Mouse (Mus musculus): ENCODE measurements around the gene Pcgf2. TPM values are rescaled to one million over a fixed set of nuclear protein-coding genes. Genes with fewer than 3 reads are reported as not detected.
"Not testable (repeated sequence)": the region's sequence is repeated elsewhere in the genome, so short reads cannot be mapped to it uniquely, and the experiment has no call there.

Gene Pcgf2
- polyA plus RNA-seq, 1 experiment from 2014 or later: 18.9 TPM

DNA sequence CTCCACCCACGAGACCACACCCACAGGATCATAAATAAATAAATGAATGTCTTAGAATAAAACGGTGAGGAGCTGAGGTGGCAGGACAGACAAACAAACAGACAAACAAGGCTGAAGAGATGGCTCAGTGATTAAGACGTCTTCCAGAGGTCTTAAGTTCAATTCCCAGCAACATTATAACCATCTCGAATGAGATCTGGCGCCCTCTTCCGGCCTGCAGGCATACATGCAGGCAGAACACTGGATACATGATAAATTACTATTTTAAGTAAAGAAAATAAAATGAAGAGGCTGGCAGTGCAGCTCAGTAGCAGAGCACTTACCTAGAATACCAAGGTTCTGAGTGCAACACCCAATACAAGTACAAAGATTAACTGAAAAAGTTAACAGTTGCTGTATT is 38.4 kb upstream of the Pcgf2 start:
- ATAC-seq (ENCODE audit: low FRiP score, low read depth): no peak
- Histone ChIP-seq H3K4me2 (no peak overlapping the region), H3K9ac (no peak overlapping the region), H3K36me3 (no peaks in the 10 kb centered on the region), H3K27ac (replicated peaks) (no peak overlapping the region), H3K9me3 (no peaks in the 10 kb centered on the region), H3K4me3 (no peak overlapping the region), H3K4me1 (replicated peaks) (peaks cover 44% of the 10 kb centered on the region), H3K27me3 (no peaks in the 10 kb centered on the region)
- 66% methylated on average over 6 of the region's 6 CpGs for WGBS

DNA sequence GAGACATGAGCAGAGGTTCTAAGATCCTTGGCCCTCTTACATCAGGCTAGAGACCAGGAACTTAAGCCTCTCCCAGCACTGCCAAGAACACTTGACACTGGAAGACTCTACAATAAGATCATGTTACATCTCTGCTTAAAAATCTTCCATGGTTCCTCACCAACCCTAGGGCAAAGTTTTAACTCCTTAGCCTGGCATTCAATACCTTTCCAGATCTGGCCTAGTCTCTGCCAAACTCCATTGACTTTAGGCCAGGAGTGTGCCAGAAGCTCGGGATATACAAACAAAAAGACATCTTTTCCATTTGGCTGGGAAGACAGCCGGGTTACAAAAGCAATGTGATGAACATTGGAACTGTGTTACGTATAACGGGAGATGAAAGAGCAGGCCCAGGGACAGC is 37.3 kb upstream of the Pcgf2 start:
- Histone ChIP-seq H3K9me3 (no peaks in the 10 kb centered on the region), H3K4me2 (no peak overlapping the region), H3K9ac (no peak overlapping the region), H3K4me3 (no peak overlapping the region), H3K27me3 (no peaks in the 10 kb centered on the region), H3K36me3 (peaks cover 2% of the 10 kb centered on the region; the same call in 1 of the 2 replicates), H3K4me1 (replicated peaks) (peaks cover 33% of the 10 kb centered on the region), H3K27ac (replicated peaks) (no peak overlapping the region)
- ATAC-seq (ENCODE audit: low FRiP score, low read depth): no peak
- 65% methylated on average over 4 of the region's 4 CpGs for WGBS

DNA sequence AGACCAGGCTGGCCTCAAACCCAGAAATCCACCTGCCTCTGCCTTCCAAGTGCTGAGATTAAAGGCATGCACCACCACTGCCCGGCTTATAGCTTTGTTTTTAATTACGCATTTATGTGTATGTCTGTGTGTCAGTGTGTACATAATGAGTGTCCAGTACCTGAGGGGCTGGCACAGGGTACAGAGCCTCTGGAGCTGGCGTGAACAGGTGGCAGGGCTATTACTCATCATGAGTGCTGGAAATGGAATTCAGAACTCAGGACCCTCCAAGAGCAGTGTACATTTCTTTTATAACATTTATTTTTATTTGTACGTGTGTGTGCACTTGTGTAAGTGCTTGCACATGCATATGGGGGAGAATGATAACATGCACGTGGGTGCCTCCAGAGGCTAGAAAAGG is 36.3 kb upstream of the Pcgf2 start:
- Histone ChIP-seq H3K4me1 (replicated peaks) (peaks cover 24% of the 10 kb centered on the region), H3K9ac (no peak overlapping the region), H3K4me3 (no peak overlapping the region), H3K36me3 (peaks cover 11% of the 10 kb centered on the region), H3K9me3 (no peaks in the 10 kb centered on the region), H3K4me2 (no peak overlapping the region), H3K27me3 (no peaks in the 10 kb centered on the region), H3K27ac (replicated peaks) (no peak overlapping the region)
- no peak for ATAC-seq (ENCODE audit: low FRiP score, low read depth)
- WGBS: 89% methylated on average over 5 of the region's 5 CpGs

DNA sequence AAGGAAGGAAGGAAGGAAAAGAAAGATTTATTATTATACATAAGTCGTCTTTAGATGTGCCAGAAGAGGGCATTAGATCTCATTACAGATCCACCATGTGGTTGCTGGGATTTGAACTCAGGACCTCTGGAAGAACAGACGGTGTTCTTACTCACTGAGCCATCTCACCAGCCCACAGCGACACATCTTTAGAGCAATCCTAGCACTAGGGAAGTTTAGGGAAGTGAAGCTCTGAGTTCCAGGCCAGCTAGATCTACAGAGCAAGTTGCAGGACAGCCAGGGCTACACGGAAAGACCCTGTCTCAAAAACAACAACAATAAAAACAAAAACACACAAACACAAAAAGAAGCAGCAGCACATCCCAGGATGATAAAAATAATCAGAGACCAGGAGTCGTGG is 34.5 kb upstream of the Pcgf2 start:
- not testable (repeated sequence) for H3K9ac ChIP-seq; H3K27ac ChIP-seq (replicated peaks); H3K27me3 ChIP-seq; H3K9me3 ChIP-seq; ATAC-seq (ENCODE audit: low FRiP score, low read depth); H3K4me3 ChIP-seq; H3K4me2 ChIP-seq
- H3K4me1 ChIP-seq (replicated peaks): peaks cover 12% of the 10 kb centered on the region
- H3K36me3 ChIP-seq: peaks cover 26% of the 10 kb centered on the region
- 88% methylated on average over 5 of the region's 5 CpGs for WGBS

DNA sequence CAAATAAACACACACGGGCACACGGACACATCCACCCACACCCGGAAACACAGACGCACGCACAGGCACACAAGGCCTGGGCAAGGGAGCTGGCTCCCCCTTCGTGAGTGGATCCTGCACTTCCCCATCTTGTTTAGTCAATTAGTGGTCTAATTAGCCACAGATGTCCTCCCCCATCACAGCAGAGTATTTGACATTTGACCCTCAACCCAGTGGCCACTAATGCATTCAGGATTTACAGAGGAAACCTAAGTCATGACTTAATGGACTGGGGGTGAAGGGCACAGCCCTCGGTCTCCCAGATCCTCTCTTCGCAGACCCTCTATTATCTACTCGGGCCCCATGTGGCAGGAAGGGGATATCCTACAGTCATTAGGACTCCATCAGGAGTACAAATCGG is 33.4 kb upstream of the Pcgf2 start:
- Histone ChIP-seq H3K9me3 (no peaks in the 10 kb centered on the region), H3K27me3 (no peaks in the 10 kb centered on the region), H3K4me2 (no peak overlapping the region), H3K4me3 (no peak overlapping the region), H3K27ac (replicated peaks) (no peak overlapping the region), H3K36me3 (peaks cover 36% of the 10 kb centered on the region), H3K4me1 (replicated peaks) (peaks cover 12% of the 10 kb centered on the region; the same call in 1 of the 2 replicates), H3K9ac (no peak overlapping the region)
- no peak for ATAC-seq (ENCODE audit: low FRiP score, low read depth)
- 61% methylated on average over 10 of the region's 10 CpGs for WGBS

DNA sequence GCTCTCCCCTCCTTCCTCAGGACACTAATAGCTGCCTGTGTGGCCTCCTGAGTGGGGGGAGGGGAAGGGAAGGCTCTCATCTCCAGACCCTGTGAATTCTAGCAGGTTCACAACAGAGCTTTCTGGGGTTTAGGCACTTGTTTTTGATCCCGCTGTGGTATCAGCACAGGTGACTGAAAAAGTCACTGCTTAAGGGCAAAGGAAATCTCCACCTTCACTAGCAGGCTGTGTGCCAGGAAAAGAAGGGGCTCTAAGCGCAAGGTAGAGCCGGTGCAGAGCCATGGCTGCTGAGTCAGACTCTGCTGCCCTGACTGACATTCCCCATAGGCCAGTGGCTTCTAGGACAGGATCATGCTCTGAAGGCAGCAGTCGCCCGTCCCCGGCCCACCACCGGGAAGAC is 28.4 kb upstream of the Pcgf2 start:
- Histone ChIP-seq H3K9me3 (no peaks in the 10 kb centered on the region), H3K4me2 (no peak overlapping the region), H3K4me1 (replicated peaks) (no peaks in the 10 kb centered on the region; the same call in 1 of the 2 replicates), H3K9ac (no peak overlapping the region), H3K36me3 (peaks cover 82% of the 10 kb centered on the region), H3K27me3 (no peaks in the 10 kb centered on the region), H3K4me3 (no peak overlapping the region), H3K27ac (replicated peaks) (no peak overlapping the region)
- WGBS: 88% methylated on average over 7 of the region's 7 CpGs
- no peak for ATAC-seq (ENCODE audit: low FRiP score, low read depth)

DNA sequence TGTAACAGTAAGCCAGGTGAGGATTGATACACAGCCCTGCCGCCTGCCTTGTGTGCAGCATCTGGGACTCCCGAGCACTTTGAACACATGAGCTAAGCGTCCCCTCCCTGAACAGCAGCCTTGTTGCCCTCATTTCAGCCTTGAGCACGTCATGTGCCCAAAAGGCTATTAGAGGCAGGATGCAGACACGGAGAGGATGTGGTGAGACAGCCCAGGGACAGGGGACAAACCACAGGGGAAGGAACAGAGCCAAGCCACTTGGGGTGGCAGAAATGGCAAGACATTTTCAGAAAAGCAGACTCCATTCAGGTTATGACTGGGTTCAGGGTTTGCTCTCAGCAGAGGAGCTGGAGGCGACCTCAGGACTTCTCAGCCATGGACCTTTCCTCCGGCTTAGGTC is 28.0 kb upstream of the Pcgf2 start:
- 88% methylated on average over 7 of the region's 7 CpGs for WGBS

DNA sequence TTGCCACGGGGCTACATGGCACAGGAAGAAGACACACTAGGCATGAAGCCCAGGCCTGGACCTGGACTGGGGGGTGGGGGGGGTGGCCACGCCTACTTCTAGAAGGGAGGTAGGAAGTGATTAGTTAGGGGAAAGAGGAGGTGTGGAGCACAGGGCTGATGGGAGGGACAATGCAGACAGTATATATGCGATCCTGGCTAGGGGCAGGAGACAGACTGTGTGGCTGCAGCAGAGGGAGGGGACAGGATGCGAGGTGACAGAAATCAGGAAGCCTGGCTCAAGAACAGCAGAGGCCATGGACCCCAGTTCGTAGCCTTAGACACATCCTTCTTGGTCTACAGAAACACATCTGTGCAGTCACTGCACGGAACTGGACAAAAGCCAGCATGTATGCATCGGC is 23.4 kb upstream of the Pcgf2 start:
- Histone ChIP-seq H3K27ac (replicated peaks) (no peak overlapping the region), H3K9me3 (no peaks in the 10 kb centered on the region), H3K4me1 (replicated peaks) (no peaks in the 10 kb centered on the region), H3K36me3 (peaks cover 94% of the 10 kb centered on the region), H3K27me3 (no peaks in the 10 kb centered on the region), H3K4me2 (no peak overlapping the region), H3K9ac (no peak overlapping the region), H3K4me3 (no peak overlapping the region)
- no peak for ATAC-seq (ENCODE audit: low FRiP score, low read depth)
- WGBS: 89% methylated on average over 7 of the region's 7 CpGs

More for the DNA sequence above, 28.0 kb upstream of the Pcgf2 start:
- Histone ChIP-seq H3K27me3 (no peaks in the 10 kb centered on the region), H3K4me3 (no peak overlapping the region), H3K4me1 (replicated peaks) (no peaks in the 10 kb centered on the region), H3K9ac (no peak overlapping the region), H3K9me3 (no peaks in the 10 kb centered on the region), H3K36me3 (peaks cover 86% of the 10 kb centered on the region), H3K4me2 (no peak overlapping the region), H3K27ac (replicated peaks) (no peak overlapping the region)
- no peak for ATAC-seq (ENCODE audit: low FRiP score, low read depth)

DNA sequence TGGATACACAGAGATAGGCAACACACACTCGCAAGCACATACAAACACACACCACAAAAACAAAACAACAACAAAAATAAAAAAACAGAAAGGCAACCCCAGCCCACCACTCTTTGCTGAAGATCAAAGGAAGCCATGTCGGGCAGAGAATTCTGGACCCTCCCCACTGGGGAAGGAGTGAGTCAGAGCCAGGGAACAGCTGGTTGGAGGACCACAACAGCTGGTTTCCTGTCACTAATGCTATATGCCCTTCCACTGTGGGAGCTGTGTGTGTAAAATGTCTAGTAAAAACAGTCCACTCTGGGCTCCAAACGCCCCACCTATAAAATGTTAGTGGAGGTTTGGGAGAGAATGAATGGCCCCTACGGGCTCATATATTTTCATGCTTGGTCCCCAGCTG is 21.0 kb upstream of the Pcgf2 start:
- Histone ChIP-seq H3K4me1 (replicated peaks) (no peaks in the 10 kb centered on the region), H3K27me3 (no peaks in the 10 kb centered on the region), H3K9me3 (no peaks in the 10 kb centered on the region), H3K4me2 (no peak overlapping the region), H3K27ac (replicated peaks) (no peak overlapping the region), H3K36me3 (peaks cover 90% of the 10 kb centered on the region), H3K9ac (no peak overlapping the region), H3K4me3 (no peak overlapping the region)
- no peak for ATAC-seq (ENCODE audit: low FRiP score, low read depth)
- 94% methylated on average over 4 of the region's 4 CpGs for WGBS

DNA sequence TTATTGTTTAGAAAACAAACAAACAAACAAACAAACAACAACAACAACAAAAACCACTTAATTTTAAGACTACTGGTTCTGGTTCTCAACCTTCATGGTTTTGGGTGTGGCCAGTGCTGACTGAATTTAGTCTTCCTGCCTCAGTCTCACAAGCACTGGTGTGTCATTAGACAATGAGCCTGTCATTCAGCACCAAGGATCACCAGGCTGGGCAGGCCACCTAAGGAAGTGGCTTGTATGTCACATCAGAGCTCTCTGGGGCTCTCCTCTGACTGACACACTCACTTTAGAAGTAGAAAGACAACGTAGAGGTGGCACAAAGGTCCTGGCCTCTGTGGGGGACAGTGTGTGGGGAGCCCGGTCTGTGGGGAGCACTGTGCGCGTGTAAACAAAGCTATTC is 18.7 kb upstream of the Pcgf2 start:
- WGBS: 88% methylated on average over 4 of the region's 4 CpGs
- Histone ChIP-seq H3K36me3 (peaks cover 72% of the 10 kb centered on the region), H3K9ac (no peak overlapping the region)

DNA sequence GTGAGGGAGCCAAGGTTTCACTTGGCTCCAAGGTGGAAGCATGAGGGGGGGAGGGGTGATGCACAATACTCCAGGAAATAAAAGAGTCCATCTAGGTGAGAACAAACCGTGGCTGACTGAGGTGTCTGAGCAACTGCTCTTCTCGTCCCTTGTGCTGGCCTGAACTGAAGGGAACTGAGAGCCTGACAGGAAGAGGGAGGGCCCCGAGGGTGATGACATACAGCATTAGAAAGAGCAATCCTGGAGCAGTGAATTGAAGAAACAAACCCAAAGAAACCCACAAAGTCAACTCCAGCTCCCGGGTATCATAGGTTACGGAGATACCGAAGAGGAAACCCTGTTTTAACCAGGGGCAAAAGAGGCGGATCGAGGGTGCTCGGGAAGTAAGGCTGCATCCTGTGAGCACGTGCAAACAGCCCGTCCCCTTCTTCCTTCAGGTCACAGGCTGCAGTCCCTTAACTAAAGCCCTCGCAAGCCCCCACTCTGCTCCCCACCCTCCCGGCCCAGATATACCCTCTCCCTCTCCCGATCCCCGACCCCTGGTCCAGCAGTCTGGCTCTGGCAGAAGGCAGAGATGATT is 18.1 kb upstream of the Pcgf2 start:
- no peaks in the 10 kb centered on the region for H3K9me3 ChIP-seq
- H3K36me3 ChIP-seq: peaks cover 72% of the 10 kb centered on the region
- ATAC-seq (ENCODE audit: low FRiP score, low read depth): no peak
- no peaks in the 10 kb centered on the region for H3K4me1 ChIP-seq (replicated peaks)
- no peak overlapping the region for H3K4me3 ChIP-seq
- H3K27me3 ChIP-seq: no peaks in the 10 kb centered on the region
- no peak overlapping the region for H3K9ac ChIP-seq
- no peak overlapping the region for H3K27ac ChIP-seq (replicated peaks)
- 87% methylated on average over 15 of the region's 15 CpGs for WGBS
- H3K4me2 ChIP-seq: no peak overlapping the region

More for the DNA sequence above, 18.7 kb upstream of the Pcgf2 start:
- no peak overlapping the region for H3K4me2 ChIP-seq
- H3K9me3 ChIP-seq: no peaks in the 10 kb centered on the region
- H3K4me3 ChIP-seq: no peak overlapping the region
- no peaks in the 10 kb centered on the region for H3K4me1 ChIP-seq (replicated peaks)
- H3K27me3 ChIP-seq: no peaks in the 10 kb centered on the region
- no peak overlapping the region for H3K27ac ChIP-seq (replicated peaks)
- ATAC-seq (ENCODE audit: low FRiP score, low read depth): no peak

DNA sequence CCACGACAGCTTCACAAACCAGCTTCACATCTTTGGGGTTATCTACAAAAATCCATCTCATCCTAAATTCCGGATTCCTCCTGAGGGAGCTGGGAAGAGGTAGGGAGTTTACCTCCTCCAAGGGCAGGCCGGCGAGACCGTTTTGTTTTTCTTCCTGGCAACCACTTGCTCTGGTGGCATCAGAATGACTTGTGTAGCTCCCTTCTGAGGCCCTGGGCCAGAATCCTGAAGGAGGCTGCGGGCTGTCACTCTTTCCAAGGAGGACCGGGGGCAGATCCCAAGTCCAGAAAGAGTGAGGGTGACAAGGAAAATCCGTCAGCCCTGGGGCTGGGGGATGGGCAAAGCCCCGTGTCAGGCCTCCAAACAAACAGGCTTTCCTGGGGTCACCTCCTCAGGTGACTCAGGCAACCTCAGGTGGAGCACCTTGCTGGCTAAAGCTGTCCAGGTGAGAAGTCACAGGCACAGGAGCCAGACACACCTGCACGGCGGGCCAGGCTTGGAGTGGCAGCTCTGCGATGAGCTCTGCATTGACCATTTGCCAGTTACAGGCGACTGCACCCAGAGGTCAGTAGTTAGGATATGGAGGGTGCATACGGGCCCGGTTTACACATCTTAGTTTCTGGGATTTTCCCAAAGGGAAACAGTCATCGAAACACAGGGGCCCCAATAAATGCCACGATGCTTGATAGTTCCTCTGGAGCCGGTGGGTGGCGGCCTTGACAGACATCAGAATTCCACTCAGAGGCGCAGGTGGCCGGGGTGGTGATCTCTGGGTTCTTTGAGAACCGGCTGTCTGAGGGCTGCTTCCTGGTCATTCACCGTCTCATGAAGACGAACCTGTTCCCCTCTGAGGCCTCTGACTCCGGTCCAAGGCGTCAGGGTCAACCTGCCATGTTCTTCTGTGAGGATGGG is 17.3 kb upstream of the Pcgf2 start:
- Histone ChIP-seq H3K27me3 (no peaks in the 10 kb centered on the region), H3K4me3 (no peak overlapping the region), H3K27ac (replicated peaks) (no peak overlapping the region), H3K36me3 (peaks cover 73% of the 10 kb centered on the region), H3K4me2 (no peak overlapping the region), H3K4me1 (replicated peaks) (no peaks in the 10 kb centered on the region), H3K9ac (no peak overlapping the region), H3K9me3 (no peaks in the 10 kb centered on the region)
- 90% methylated on average over 26 of the region's 26 CpGs for WGBS
- no peak for ATAC-seq (ENCODE audit: low FRiP score, low read depth)
